Mouse (Mus musculus) bone marrow, adult 2 months (tissue): ENCODE data around the gene Tor3a. TPM values are rescaled to one million over a fixed set of nuclear protein-coding genes. Genes with fewer than 3 reads are reported as not detected.

Experiments
- H3K27ac ChIP-seq: fragments of 200-500 bp; 2 replicates; pipeline ENCODE4 v1.5.1; 2012; ENCODE audit warnings: low read depth, mild to moderate bottlenecking, control low read depth, inconsistent platforms, low read length; ENCODE audit not compliant: control insufficient read depth, poor library complexity, insufficient read depth
- H3K4me1 ChIP-seq: fragments of 200-500 bp; 2 replicates; pipeline ENCODE4 v1.6.1; 2011; ENCODE audit warnings: low read length; ENCODE audit not compliant: control insufficient read depth, insufficient read depth
- H3K4me3 ChIP-seq: fragments of 200-500 bp; replicated peaks from 2 replicates; pipeline ENCODE3; 2011; ENCODE audit warnings: mild to moderate bottlenecking, low read depth, low read length, control low read depth; ENCODE audit not compliant: control insufficient read depth
- CTCF ChIP-seq: fragments of 200-500 bp; IDR thresholded peaks from 2 replicates; pipeline ENCODE4 v1.5.1; 2011; ENCODE audit warnings: low read length, control low read depth; ENCODE audit not compliant: control insufficient read depth, insufficient read depth
- POLR2A ChIP-seq: fragments of 200-500 bp; IDR thresholded peaks from 2 replicates; pipeline ENCODE4 v1.6.1; 2011; ENCODE audit warnings: low read depth, mild to moderate bottlenecking, control low read depth, low read length, borderline replicate concordance; ENCODE audit not compliant: control insufficient read depth
- WGBS: fragments of 180-500 bp; shearing (Covaris S2); methylation state at CpG from one replicate; pipeline ENCODE4 v1.1.7; 2018; 5-methylcytosine and 5-hydroxymethylcytosine counted together
- polyA plus RNA-seq: library from polyadenylated mRNA; stranded (reverse); fragments of >200 nt; gene quantifications from 2 replicates; pipeline ENCODE4 v1.2.4, GENCODE M21; 2011; ENCODE audit warnings: low replicate concordance; ENCODE audit not compliant: missing spikeins, insufficient read depth, insufficient read length

Tor3a gene
- polyA plus RNA-seq = 9.1 and 19.2 TPM in 2 replicates

GRCm38 (mm10) chr1:156674195-156675000 lies at the start of gene Tor3a:
Tor3a (minus strand) TSS chr1:156674356.
- Histone ChIP-seq H3K27ac (peak within 1 kb of the TSS; percentile 76), H3K4me1 (peaks cover 2% of the 10 kb centered on the region), H3K4me3 (peak within 1 kb of the TSS; percentile 85)
- TF ChIP-seq CTCF = no peak
- TF ChIP-seq POLR2A = peak; percentile 67; the same call in 1 of the 2 replicates
- WGBS = 1% methylated on average over 37 of the region's 37 CpGs

- H3K4me1 ChIP-seq = peaks cover 5% of the 10 kb centered on the region
- WGBS = 50% methylated on average over 6 of the region's 6 CpGs
- TF ChIP-seq POLR2A = no peak
- TF ChIP-seq CTCF = no peak
- H3K27ac ChIP-seq = no peak overlapping the region
- H3K4me3 ChIP-seq = no peak overlapping the region
Measured at GRCm38 (mm10) chr1:156722089-156722488, 47.9 kb upstream of the Tor3a start.

DNA sequence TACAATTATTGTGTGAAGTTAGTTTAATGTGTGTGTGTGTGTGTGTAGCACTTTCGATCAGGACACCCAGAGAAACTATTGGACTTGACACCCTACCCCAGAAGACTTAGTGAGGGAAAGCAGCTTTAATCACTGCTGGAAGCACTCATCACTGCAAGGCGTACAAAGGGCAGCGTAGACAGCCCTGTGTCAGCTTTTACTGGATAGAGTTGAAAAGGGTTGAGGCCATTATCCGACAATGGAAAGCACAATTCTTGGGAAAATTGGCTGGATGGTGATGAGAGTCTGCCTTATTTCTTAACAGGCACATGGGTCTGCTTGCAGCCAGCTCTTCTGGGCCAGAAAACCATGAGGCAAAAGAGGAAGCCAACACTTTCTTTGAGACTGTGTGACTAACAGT lies 45.9 kb upstream of the Tor3a start:
- TF ChIP-seq POLR2A = no peak
- no peak for TF ChIP-seq CTCF
- no peak overlapping the region for H3K27ac ChIP-seq
- 86% methylated on average over 4 of the region's 4 CpGs for WGBS
- H3K4me1 ChIP-seq = peaks cover 6% of the 10 kb centered on the region
- H3K4me3 ChIP-seq = no peak overlapping the region

DNA sequence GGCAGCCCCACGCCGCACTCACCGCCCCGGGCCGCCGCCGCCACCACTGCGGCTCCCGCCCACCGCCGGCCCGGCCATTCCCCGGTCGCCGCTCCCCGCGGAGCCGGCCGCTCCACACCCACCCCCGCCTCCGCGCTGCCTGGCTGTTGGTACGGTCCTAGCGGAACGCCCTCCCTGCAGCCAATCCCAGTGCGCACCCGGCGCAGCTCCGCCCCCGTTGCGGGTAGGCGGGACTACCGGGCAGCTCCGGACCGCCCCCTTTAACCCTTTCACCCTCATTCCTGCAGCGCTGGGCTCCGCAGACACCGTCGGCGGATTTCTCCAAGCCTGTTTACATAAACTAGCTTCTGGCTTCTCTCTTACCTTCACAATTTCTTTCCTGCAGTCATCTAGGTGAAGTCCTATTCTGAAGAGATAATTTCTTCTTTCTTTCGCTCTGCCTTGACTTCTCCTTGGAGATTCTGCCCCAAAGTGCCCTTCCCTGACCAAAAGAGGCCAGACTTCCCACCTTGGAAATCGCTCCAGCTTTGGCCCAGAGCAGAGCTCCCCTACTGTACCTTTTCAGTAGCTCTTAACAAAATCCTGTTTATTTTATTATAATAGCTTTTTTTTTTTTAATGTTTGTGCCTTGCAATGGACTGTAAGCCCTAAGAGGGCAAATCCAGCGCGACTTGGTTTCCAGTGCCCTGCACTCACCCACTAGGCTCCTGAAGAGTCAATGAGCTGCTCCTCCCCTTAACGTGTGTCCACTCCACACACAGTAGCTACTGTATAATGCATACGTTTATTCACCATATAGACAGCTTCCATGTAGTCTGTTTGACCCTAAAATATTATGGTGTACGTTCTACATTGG lies 45.0 kb upstream of the Tor3a start, which contains the start of gene Fam20b:
Fam20b (minus strand) TSS at position 137 of the 856 bp plus-strand sequence.
- peak within 1 kb of the TSS; percentile 82 for H3K27ac ChIP-seq
- peaks cover 6% of the 10 kb centered on the region for H3K4me1 ChIP-seq
- WGBS = 2% methylated on average over 47 of the region's 47 CpGs
- H3K4me3 ChIP-seq = peak within 1 kb of the TSS; percentile 84
- TF ChIP-seq POLR2A (peak; percentile 43; the same call in 1 of the 2 replicates), CTCF (no peak)

DNA sequence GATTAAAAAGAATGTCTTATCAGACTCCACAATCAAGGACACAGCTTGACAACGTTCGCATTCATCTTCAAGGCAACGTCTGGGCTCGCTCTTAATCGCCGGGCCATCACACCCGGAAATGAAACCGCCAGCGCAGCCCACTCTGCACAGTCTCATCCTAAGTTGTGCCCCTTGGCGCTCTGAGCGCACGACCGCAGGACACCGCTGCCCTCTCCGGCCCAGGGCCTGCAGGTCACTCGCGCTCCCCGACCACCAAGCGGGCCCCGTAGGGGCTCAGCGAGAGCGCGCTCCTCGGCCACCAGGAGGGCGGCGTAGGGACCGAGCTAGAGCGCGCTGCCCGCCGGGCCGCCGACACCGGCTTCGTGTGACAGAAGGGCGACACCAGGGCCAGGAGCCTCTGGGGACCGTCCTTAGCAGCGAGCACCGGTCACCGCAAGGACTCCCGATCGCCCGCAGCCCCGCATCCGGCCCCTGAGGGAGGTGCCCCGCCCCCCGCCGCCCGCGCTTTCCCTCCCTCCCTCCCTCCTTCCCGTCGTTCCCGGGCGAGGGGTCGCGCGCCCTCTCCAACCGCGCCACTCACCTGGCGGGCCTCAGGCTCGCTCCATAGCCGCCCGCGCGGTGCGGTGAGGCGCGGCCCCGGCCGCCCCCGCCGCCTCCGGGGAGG lies 44.3 kb upstream of the Tor3a start:
- peak; percentile 43; the same call in 1 of the 2 replicates for TF ChIP-seq POLR2A
- no peak for TF ChIP-seq CTCF
- Histone ChIP-seq H3K4me1 (peaks cover 6% of the 10 kb centered on the region), H3K27ac (peak overlapping the region; percentile 82), H3K4me3 (peak overlapping the region; percentile 84)
- WGBS = under 1% methylated on average over 67 of the region's 73 CpGs

GRCm38 (mm10) chr1:156717751-156718285 lies 43.7 kb upstream of the Tor3a start:
- WGBS = 13% methylated on average over 13 of the region's 13 CpGs
- TF ChIP-seq CTCF = no peak
- TF ChIP-seq POLR2A = no peak
- Histone ChIP-seq H3K4me1 (peaks cover 6% of the 10 kb centered on the region), H3K27ac (no peak overlapping the region), H3K4me3 (peak overlapping the region; percentile 84)

DNA sequence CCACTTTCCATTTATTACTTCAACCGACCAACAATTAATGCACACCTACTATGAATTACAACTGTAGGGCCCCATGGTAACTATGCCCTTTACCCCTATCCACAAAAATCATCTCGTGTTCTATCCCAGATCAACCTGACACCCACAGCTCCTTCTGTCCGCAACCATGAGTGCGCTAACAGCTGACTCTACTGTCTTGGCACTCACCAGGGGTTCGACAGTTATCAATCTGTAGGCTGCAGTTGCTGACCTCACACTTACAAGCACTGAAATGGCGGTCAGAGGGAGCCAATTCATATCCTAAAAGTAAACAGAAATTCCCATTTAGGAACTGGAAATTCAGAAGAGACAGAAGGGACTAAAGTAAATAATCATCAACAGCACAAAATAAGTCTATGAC lies 42.5 kb upstream of the Tor3a start:
- no peak overlapping the region for H3K27ac ChIP-seq
- H3K4me1 ChIP-seq = peaks cover 6% of the 10 kb centered on the region
- H3K4me3 ChIP-seq = no peak overlapping the region
- WGBS = 88% methylated on average over 6 of the region's 6 CpGs
- TF ChIP-seq CTCF = no peak
- no peak for TF ChIP-seq POLR2A

DNA sequence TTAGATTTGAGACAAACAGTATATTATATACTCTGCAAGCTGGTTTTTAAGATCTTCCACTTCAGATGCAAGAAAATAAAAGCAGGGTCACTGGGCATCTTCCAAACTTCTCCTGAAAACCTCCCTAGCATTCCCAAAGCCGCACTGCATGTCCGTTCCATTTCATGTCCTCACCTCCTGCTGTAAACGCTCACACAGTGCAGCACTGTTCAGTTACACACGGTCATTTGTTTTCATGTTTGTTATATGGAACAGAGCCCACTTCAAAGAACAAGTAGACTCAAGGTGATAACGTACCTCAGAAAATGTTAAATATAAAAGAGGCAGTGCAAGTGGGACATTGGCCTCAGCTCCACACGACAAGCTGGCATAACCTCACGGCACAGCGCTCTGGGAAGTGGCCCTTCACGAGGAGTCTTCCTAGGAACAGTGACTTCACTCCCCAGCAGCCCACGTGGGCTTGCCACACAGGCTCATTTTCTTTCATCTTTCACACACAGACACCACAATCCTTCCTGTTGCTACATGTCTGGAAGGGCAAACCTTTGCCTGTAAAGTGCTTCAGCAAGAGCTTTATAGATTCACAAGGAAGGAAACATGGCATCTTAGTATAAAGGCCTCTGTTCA lies 36.4 kb upstream of the Tor3a start:
- Histone ChIP-seq H3K27ac (no peak overlapping the region), H3K4me3 (no peak overlapping the region), H3K4me1 (peaks cover 5% of the 10 kb centered on the region)
- TF ChIP-seq CTCF (no peak), POLR2A (no peak)
- 39% methylated on average over 10 of the region's 10 CpGs for WGBS
